Mouse (Mus musculus) MEL (cell line): ENCODE data around the gene Limd2. TPM values are rescaled to one million over a fixed set of nuclear protein-coding genes. Genes with fewer than 3 reads are reported as not detected.

ENCODE experiments used
- DNase-seq: peaks from one replicate; pipeline ENCODE4 v3.0.0; 2011; ENCODE audit warnings: low read depth, low spot score
- H3K27ac ChIP-seq: 2 replicates; pipeline ENCODE4 v1.5.1; 2012; ENCODE audit warnings: low read depth, mild to moderate bottlenecking, control low read depth, low read length, moderate library complexity; ENCODE audit not compliant: control insufficient read depth
- H3K27me3 ChIP-seq, 2 experiments: fragments of 150-350 bp in 1 of 2; sonication (generic) in 1 of 2; 2 replicates each; pipeline ENCODE4 v1.6.1; 2012; ENCODE audit warnings: low read length in 2 of 2, mild to moderate bottlenecking in 2 of 2, improper control_type of control experiment in 1 of 2, moderate library complexity in 1 of 2; ENCODE audit not compliant: insufficient read depth in 2 of 2, control insufficient read depth in 1 of 2
- H3K36me3 ChIP-seq, 2 experiments: 2 replicates each; pipeline ENCODE4 v1.6.1; 2012 to 2014; ENCODE audit warnings: low read length in 2 of 2, improper control_type of control experiment in 1 of 2, inconsistent platforms in 1 of 2, mild to moderate bottlenecking in 1 of 2; ENCODE audit not compliant: insufficient read depth in 2 of 2, control insufficient read depth in 1 of 2
- H3K4me1 ChIP-seq, 2 experiments: fragments of 150-350 bp in 1 of 2; sonication (generic) in 1 of 2; 2 replicates each; pipeline ENCODE4 v1.6.1; 2012; ENCODE audit warnings: low read length in 2 of 2, improper control_type of control experiment in 1 of 2, mild to moderate bottlenecking in 1 of 2; ENCODE audit not compliant: insufficient read depth in 2 of 2, control insufficient read depth in 1 of 2
- H3K4me3 ChIP-seq, 2 experiments: fragments of 150-350 bp in 1 of 2; sonication (generic) in 1 of 2; 2 replicates each; pipeline ENCODE4 v1.5.1; 2012; ENCODE audit warnings: low read depth in 2 of 2, low read length in 2 of 2, mild to moderate bottlenecking in 2 of 2, moderate library complexity in 2 of 2, control low read depth in 1 of 2, improper control_type of control experiment in 1 of 2; ENCODE audit not compliant: control insufficient read depth in 1 of 2, insufficient read depth in 1 of 2
- H3K79me2 ChIP-seq: 2 replicates; pipeline ENCODE4 v1.6.1; 2012; ENCODE audit warnings: mild to moderate bottlenecking, low read length, moderate library complexity; ENCODE audit not compliant: control insufficient read depth, poor library complexity, insufficient read depth
- H3K9ac ChIP-seq: 2 replicates; pipeline ENCODE4 v1.6.1; 2012; ENCODE audit warnings: low read depth, mild to moderate bottlenecking, control low read depth, low read length, moderate library complexity; ENCODE audit not compliant: control insufficient read depth, poor library complexity, severe bottlenecking
- H3K9me3 ChIP-seq: fragments of 150-350 bp; sonication (generic); replicated peaks from 2 replicates; pipeline ENCODE4 v1.6.1; 2012; ENCODE audit warnings: mild to moderate bottlenecking, low read length, improper control_type of control experiment, moderate library complexity; ENCODE audit not compliant: insufficient read depth
- BHLHE40 ChIP-seq: IDR thresholded peaks from 2 replicates; pipeline ENCODE4 v1.6.1; 2012; ENCODE audit warnings: low read depth, mild to moderate bottlenecking, inconsistent platforms, low read length, improper control_type of control experiment, borderline replicate concordance
- CHD1 ChIP-seq: IDR thresholded peaks from 2 replicates; pipeline ENCODE4 v1.6.1; 2012; ENCODE audit warnings: low read depth, mild to moderate bottlenecking, inconsistent platforms, low read length, improper control_type of control experiment
- CHD2 ChIP-seq: IDR thresholded peaks from 2 replicates; pipeline ENCODE4 v1.6.1; 2011; ENCODE audit warnings: low read length, improper control_type of control experiment
- CTCF ChIP-seq, 3 experiments: IDR thresholded peaks in 2 of 3; conservative IDR thresholded peaks in 1 of 3; 2 replicates each; pipeline ENCODE4 v1.5.1; 2011 to 2012; ENCODE audit warnings: low read length in 3 of 3, low read depth in 2 of 3, mild to moderate bottlenecking in 2 of 3, improper control_type of control experiment in 1 of 3, inconsistent platforms in 1 of 3, mixed read lengths in 1 of 3, moderate library complexity in 1 of 3; ENCODE audit not compliant: control insufficient read depth in 1 of 3, insufficient read depth in 1 of 3, poor library complexity in 1 of 3, severe bottlenecking in 1 of 3
- E2F4 ChIP-seq: IDR thresholded peaks from 2 replicates; pipeline ENCODE4 v1.6.1; 2011; ENCODE audit warnings: low read depth, low read length, improper control_type of control experiment, borderline replicate concordance
- EP300 ChIP-seq, 2 experiments: IDR thresholded peaks; 2 replicates each; pipeline ENCODE4 v1.6.1; 2011; ENCODE audit warnings: improper control_type of control experiment in 2 of 2, low read length in 2 of 2, low read depth in 1 of 2, mild to moderate bottlenecking in 1 of 2
- ETS1 ChIP-seq: IDR thresholded peaks from 2 replicates; pipeline ENCODE4 v1.6.1; 2012; ENCODE audit warnings: low read depth, mild to moderate bottlenecking, inconsistent platforms, low read length, improper control_type of control experiment, moderate library complexity
- GABPA ChIP-seq: IDR thresholded peaks from 2 replicates; pipeline ENCODE4 v1.6.1; 2012; ENCODE audit warnings: low read depth, mild to moderate bottlenecking, inconsistent platforms, low read length, improper control_type of control experiment, moderate library complexity
- GATA1 ChIP-seq: IDR thresholded peaks from 2 replicates; pipeline ENCODE4 v1.6.1; 2011; ENCODE audit warnings: low read depth, low read length, improper control_type of control experiment
- HCFC1 ChIP-seq: IDR thresholded peaks from 2 replicates; pipeline ENCODE4 v1.6.1; 2012; ENCODE audit warnings: low read depth, mild to moderate bottlenecking, inconsistent platforms, low read length, improper control_type of control experiment, moderate library complexity
- JUND ChIP-seq: IDR thresholded peaks from 2 replicates; pipeline ENCODE4 v1.6.1; 2011; ENCODE audit warnings: low read depth, mild to moderate bottlenecking, improper control_type of control experiment, low read length
- KAT2A ChIP-seq: conservative IDR thresholded peaks from 2 replicates; pipeline ENCODE4 v1.6.1; 2012; ENCODE audit warnings: low read depth, low read length, improper control_type of control experiment, inconsistent platforms
- MAFK ChIP-seq: IDR thresholded peaks from 2 replicates; pipeline ENCODE4 v1.6.1; 2011; ENCODE audit warnings: low read depth, mild to moderate bottlenecking, low read length, improper control_type of control experiment, borderline replicate concordance
- MAX ChIP-seq: IDR thresholded peaks from 2 replicates; pipeline ENCODE4 v1.6.1; 2011; ENCODE audit warnings: low read length, improper control_type of control experiment
- MAZ ChIP-seq: IDR thresholded peaks from 2 replicates; pipeline ENCODE4 v1.6.1; 2012; ENCODE audit warnings: low read depth, mild to moderate bottlenecking, inconsistent platforms, low read length, improper control_type of control experiment
- MEF2A ChIP-seq: IDR thresholded peaks from 2 replicates; pipeline ENCODE4 v1.6.1; 2014; ENCODE audit warnings: low read depth, mild to moderate bottlenecking, inconsistent platforms, low read length, improper control_type of control experiment; ENCODE audit not compliant: poor library complexity, insufficient replicate concordance, severe bottlenecking; ENCODE audit errors: extremely low read depth
- MXI1 ChIP-seq: IDR thresholded peaks from 2 replicates; pipeline ENCODE4 v1.6.1; 2011; ENCODE audit warnings: mild to moderate bottlenecking, low read depth, low read length, improper control_type of control experiment
- MYB ChIP-seq: IDR thresholded peaks from 2 replicates; pipeline ENCODE4 v1.6.1; 2011; ENCODE audit warnings: mild to moderate bottlenecking, low read depth, low read length, improper control_type of control experiment
- MYC ChIP-seq: IDR thresholded peaks from 2 replicates; pipeline ENCODE4 v1.6.1; 2011; ENCODE audit warnings: low read depth, mild to moderate bottlenecking, low read length, improper control_type of control experiment, moderate library complexity
- NELFE ChIP-seq: IDR thresholded peaks from 2 replicates; pipeline ENCODE4 v1.6.1; 2011; ENCODE audit warnings: low read depth, low read length, improper control_type of control experiment
- NRF1 ChIP-seq: IDR thresholded peaks from 2 replicates; pipeline ENCODE4 v1.6.1; 2014; ENCODE audit warnings: low read depth, mild to moderate bottlenecking, inconsistent platforms, low read length, improper control_type of control experiment, moderate library complexity; ENCODE audit not compliant: poor library complexity, insufficient read depth, severe bottlenecking
- POLR2A ChIP-seq, 2 experiments: IDR thresholded peaks; 2 replicates each; pipeline ENCODE4 v1.6.1; 2011 to 2012; ENCODE audit warnings: low read length in 2 of 2, mild to moderate bottlenecking in 2 of 2, control low read depth in 1 of 2, improper control_type of control experiment in 1 of 2, low read depth in 1 of 2, moderate library complexity in 1 of 2; ENCODE audit not compliant: control insufficient read depth in 1 of 2, insufficient read depth in 1 of 2, poor library complexity in 1 of 2
- POLR2AphosphoS2 ChIP-seq: IDR thresholded peaks from 2 replicates; pipeline ENCODE4 v1.6.1; 2011; ENCODE audit warnings: low read length, improper control_type of control experiment
- RAD21 ChIP-seq: IDR thresholded peaks from 2 replicates; pipeline ENCODE4 v1.6.1; 2011; ENCODE audit warnings: mild to moderate bottlenecking, low read depth, low read length, improper control_type of control experiment
- RCOR1 ChIP-seq: IDR thresholded peaks from 2 replicates; pipeline ENCODE4 v1.6.1; 2012; ENCODE audit warnings: low read depth, mild to moderate bottlenecking, inconsistent platforms, low read length, improper control_type of control experiment
- SMC3 ChIP-seq: IDR thresholded peaks from 2 replicates; pipeline ENCODE4 v1.6.1; 2011; ENCODE audit warnings: low read depth, low read length, improper control_type of control experiment
- TAL1 ChIP-seq: IDR thresholded peaks from 2 replicates; pipeline ENCODE4 v1.6.1; 2012; ENCODE audit warnings: mild to moderate bottlenecking, inconsistent platforms, low read length, moderate library complexity, mixed read lengths
- TBP ChIP-seq: IDR thresholded peaks from 2 replicates; pipeline ENCODE4 v1.8.0; 2011; ENCODE audit warnings: low read depth, low read length, improper control_type of control experiment
- TCF12 ChIP-seq: IDR thresholded peaks from 2 replicates; pipeline ENCODE4 v1.6.1; 2014; ENCODE audit warnings: low read depth, mild to moderate bottlenecking, inconsistent platforms, low read length, improper control_type of control experiment, moderate library complexity
- UBTF ChIP-seq: IDR thresholded peaks from 2 replicates; pipeline ENCODE4 v1.6.1; 2012; ENCODE audit warnings: low read depth, mild to moderate bottlenecking, inconsistent platforms, low read length, improper control_type of control experiment, moderate library complexity, borderline replicate concordance; ENCODE audit not compliant: insufficient read depth
- USF1 ChIP-seq: IDR thresholded peaks from 2 replicates; pipeline ENCODE4 v1.6.1; 2014; ENCODE audit warnings: low read depth, mild to moderate bottlenecking, inconsistent platforms, low read length, improper control_type of control experiment, moderate library complexity
- USF2 ChIP-seq, 2 experiments: IDR thresholded peaks; 2 replicates each; pipeline ENCODE4 v1.6.1; 2011 to 2012; ENCODE audit warnings: improper control_type of control experiment in 2 of 2, low read length in 2 of 2, borderline replicate concordance in 1 of 2, inconsistent platforms in 1 of 2, low read depth in 1 of 2, mild to moderate bottlenecking in 1 of 2; ENCODE audit not compliant: insufficient read depth in 1 of 2
- ZC3H11A ChIP-seq: IDR thresholded peaks from 2 replicates; pipeline ENCODE4 v1.6.1; 2012; ENCODE audit warnings: low read depth, mild to moderate bottlenecking, inconsistent platforms, low read length, improper control_type of control experiment
- ZKSCAN1 ChIP-seq: IDR thresholded peaks from 2 replicates; pipeline ENCODE4 v1.6.1; 2012; ENCODE audit warnings: low read depth, mild to moderate bottlenecking, inconsistent platforms, low read length, improper control_type of control experiment, moderate library complexity
- ZMIZ1 ChIP-seq: IDR thresholded peaks from 2 replicates; pipeline ENCODE4 v1.6.1; 2012; ENCODE audit warnings: low read depth, mild to moderate bottlenecking, inconsistent platforms, low read length, improper control_type of control experiment, moderate library complexity
- polyA plus RNA-seq, 2 experiments: library from polyadenylated mRNA; stranded (reverse) in 1 of 2; unstranded in 1 of 2; fragments of >175 nt in 1 of 2; fragments of >200 nt in 1 of 2; gene quantifications; 2 replicates each; pipeline versions ENCODE4 v1.2.1 to v1.2.4; 2012; ENCODE audit warnings: low replicate concordance in 2 of 2, low read depth in 1 of 2; ENCODE audit not compliant: insufficient read length in 2 of 2, insufficient read depth in 1 of 2, missing spikeins in 1 of 2
- total RNA-seq: library from RNA; depleted of rRNA; stranded (reverse); fragments of 300-350 nt; gene quantifications from 2 replicates; pipeline ENCODE4 v1.2.3, GENCODE M21; 2012

The Limd2 gene
- total and polyA plus RNA-seq, 3 experiments = 58.6 to 201 TPM; not detected in 1

DNA sequence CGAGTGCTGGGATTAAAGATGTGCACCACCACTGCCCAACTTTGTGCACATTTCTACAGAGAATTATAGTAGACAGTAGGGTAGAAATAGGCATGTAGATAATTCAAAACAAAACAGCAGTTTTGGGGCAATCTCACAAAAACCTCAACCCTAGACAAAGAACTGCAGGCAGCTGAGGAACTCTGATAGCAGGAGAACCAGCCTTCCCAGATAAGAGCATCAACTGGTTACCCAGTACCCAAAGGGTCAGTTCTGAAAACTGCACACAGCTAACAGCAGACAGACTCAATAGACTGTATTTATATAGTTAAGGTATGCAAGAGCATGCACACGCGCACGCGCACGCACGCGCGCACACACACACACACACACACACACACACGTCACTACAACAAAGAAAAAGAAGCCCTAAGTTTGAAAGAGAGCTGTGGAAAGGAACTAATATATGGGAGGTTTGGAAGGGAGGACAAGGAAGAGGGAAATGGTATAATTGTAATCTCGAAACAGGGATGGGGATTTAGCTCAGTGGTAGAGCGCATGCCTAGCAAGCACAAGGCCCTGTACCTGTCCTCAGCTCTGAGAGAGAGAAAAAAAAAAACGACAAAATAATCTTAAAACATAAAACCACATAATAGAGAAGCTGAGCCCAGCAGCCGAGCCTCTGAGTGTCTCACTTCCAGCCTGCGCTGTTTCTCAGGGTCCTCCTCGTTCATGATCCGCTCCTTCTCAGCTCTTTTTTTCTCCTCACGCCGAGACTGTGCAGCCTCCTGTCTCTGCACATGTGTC is 40.9 kb upstream of the Limd2 start:
- peaks cover 33 to 47% of the 10 kb centered on the region in 2 experiments for H3K36me3 ChIP-seq
- peak overlapping the region; percentile 63 for H3K27ac ChIP-seq
- peaks cover 32 to 35% of the 10 kb centered on the region in 2 experiments for H3K4me1 ChIP-seq
- peak overlapping the region; percentile 11; the same call in 1 of the 2 replicates for H3K9ac ChIP-seq
- no peaks in the 10 kb centered on the region for H3K9me3 ChIP-seq
- no peaks in the 10 kb centered on the region for H3K27me3 ChIP-seq
- H3K79me2 ChIP-seq = no peaks in the 10 kb centered on the region
- H3K4me3 ChIP-seq = no peak overlapping the region
- peak; percentile 77 for DNase-seq
- TF ChIP-seq MEF2A (no peak), ETS1 (peak; percentile 92), SMC3 (no peak), JUND (no peak), UBTF (no peak), MYC (0 out of 2 replicates have a peak, but pooled peaks have one; percentile 27), NELFE (no peak), RCOR1 (peak; percentile 99), ZMIZ1 (0 out of 2 replicates have a peak, but pooled peaks have one; percentile 51), TAL1 (peak; percentile 91), POLR2AphosphoS2 (peak; percentile 15; the same call in 1 of the 2 replicates), E2F4 (no peak), MAX (peak; percentile 54), USF1 (0 out of 2 replicates have a peak, but pooled peaks have one; percentile 9), MYB (peak; percentile 74), TCF12 (peak; percentile 96), RAD21 (no peak), HCFC1 (peak; percentile 58), MAZ (peak; percentile 48; the same call in 1 of the 2 replicates), USF2 (IDR thresholded peaks at IDR 0.05; ENCODE audit: borderline replicate concordance in 1 of 2, insufficient read depth in 1 of 2, low read depth in 1 of 2, low read length in 2 of 2) (no peak), MXI1 (peak; percentile 83), NRF1 (no peak), CHD2 (0 out of 2 replicates have a peak, but pooled peaks have one; percentile 14), CHD1 (0 out of 2 replicates have a peak, but pooled peaks have one; percentile 64), GATA1 (peak; percentile 98), EP300 (IDR thresholded peaks at IDR 0.05; ENCODE audit: low read depth in 1 of 2, low read length in 2 of 2) (peak; percentile 96 to 97), KAT2A (no peak), MAFK (peak; percentile 66; the same call in 1 of the 2 replicates), CTCF (IDR thresholded peaks at IDR 0.05 in 2 of 3, conservative IDR thresholded peaks at IDR 0.05 in 1 of 3; ENCODE audit: control insufficient read depth in 1 of 3, insufficient read depth in 1 of 3, low read depth in 2 of 3, low read length in 3 of 3, poor library complexity in 1 of 3, severe bottlenecking in 1 of 3) (no peak), ZC3H11A (no peak; the same call in 1 of the 2 replicates), TBP (peak; percentile 28; the same call in 1 of the 2 replicates), BHLHE40 (peak; percentile 84), POLR2A (IDR thresholded peaks at IDR 0.05; ENCODE audit: control insufficient read depth in 1 of 2, insufficient read depth in 1 of 2, low read depth in 1 of 2, low read length in 2 of 2, poor library complexity in 1 of 2) (no peak), GABPA (no peak), ZKSCAN1 (no peak; the same call in 1 of the 2 replicates)
